In the genomic region with DNA sequence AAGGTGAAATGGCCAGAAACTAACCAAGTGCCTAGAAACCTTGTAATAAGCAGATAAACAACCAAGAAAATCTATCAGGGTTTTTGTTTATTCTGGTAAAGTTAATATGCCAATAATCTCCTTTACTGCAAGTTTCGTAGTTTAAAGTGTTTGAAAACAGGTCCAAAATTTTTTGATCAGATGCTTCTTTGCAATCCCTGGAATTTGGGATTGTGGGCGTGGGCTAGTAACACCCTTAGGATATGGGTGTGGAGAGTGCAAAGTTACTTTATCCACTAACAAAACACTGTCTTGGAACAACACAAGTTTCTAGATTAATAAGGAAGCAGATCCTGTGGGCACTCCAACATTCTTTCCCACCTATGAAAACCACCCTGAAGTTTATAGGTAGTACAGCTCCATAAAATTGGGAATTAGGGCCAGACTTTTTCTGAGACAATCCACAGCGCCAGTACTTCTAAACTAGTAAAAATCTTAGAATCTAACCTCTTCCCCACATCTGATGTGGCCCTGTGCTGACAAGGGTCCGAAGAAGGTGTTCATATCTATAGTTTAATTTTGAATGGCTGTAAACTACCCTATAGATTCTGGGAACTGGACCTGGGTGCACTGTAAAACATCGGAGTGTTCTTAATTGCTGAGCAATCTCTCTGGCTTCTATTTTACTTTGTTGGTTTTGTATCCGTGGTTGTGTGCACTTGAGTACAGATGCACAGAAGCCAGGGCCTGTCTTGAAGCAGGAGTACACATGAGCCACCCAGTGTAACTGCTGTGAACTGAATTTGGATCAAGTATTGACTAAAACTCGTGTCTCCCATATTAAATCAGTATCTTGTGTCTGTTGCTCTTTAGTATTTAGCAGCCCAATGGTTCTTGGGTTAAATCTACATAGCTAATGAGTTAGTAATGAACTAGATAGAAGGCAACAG, we compare ENCODE assay signal across 8 mouse cellular contexts. TPM values are rescaled to one million over a fixed set of nuclear protein-coding genes. Genes with fewer than 3 reads are reported as not detected.
A peak's percentile ranks its signal among the peaks of the same experiment; 100 is the strongest.
DNase-seq lines count a peak whose midpoint lies in the region; ATAC-seq and TF ChIP-seq lines count a peak whose summit lies in the region.

No protein-coding gene starts in this region.

- peak overlapping the region; percentile 88 for H3K9ac ChIP-seq in kidney, embryonic 16.5 days (replicated peaks; ENCODE audit: low read length)
- peak overlapping the region; percentile 73 for H3K9ac ChIP-seq in intestine, embryonic 14.5 days (ENCODE audit: low read length)

- peak overlapping the region; percentile 95; the same call in 1 of the 2 replicates for H3K27ac ChIP-seq in kidney, embryonic 16.5 days (ENCODE audit: low read length)
- H3K27ac ChIP-seq in cortical plate, adult 2 months (ENCODE audit: insufficient read depth, low read length), result no peak overlapping the region
- H3K27ac ChIP-seq in intestine, embryonic 14.5 days (ENCODE audit: low read depth), result peak overlapping the region; percentile 78

- H3K9me3 ChIP-seq in kidney, embryonic 16.5 days (ENCODE audit: low read length), result no peaks in the 10 kb centered on the region
- no peaks in the 10 kb centered on the region for H3K9me3 ChIP-seq in intestine, embryonic 14.5 days (ENCODE audit: control insufficient read depth, low read length)

- peak overlapping the region; percentile 91 for H3K4me3 ChIP-seq in kidney, embryonic 16.5 days (ENCODE audit: low read length)
- peak overlapping the region; percentile 68 for H3K4me3 ChIP-seq in cortical plate, adult 2 months (ENCODE audit: insufficient read depth, low read length)
- peak overlapping the region; percentile 81 for H3K4me3 ChIP-seq in intestine, embryonic 14.5 days (ENCODE audit: low read depth, low read length)
- peak overlapping the region; percentile 91 for H3K4me3 ChIP-seq in myocyte

- H3ac ChIP-seq in myocyte (ENCODE audit: control insufficient read depth, insufficient read length), result peak overlapping the region; percentile 59

- H3K36me3 ChIP-seq in kidney, embryonic 16.5 days (ENCODE audit: insufficient read depth, low read length), result peaks cover 15% of the 10 kb centered on the region
- peaks cover 23% of the 10 kb centered on the region for H3K36me3 ChIP-seq in intestine, embryonic 14.5 days (ENCODE audit: control insufficient read depth, insufficient read depth, low read length)
- peaks cover 12% of the 10 kb centered on the region for H3K36me3 ChIP-seq in myocyte (ENCODE audit: control insufficient read depth, insufficient read depth)

- TF ChIP-seq CTCF in cortical plate, adult 2 months (IDR thresholded peaks at IDR 0.05; ENCODE audit: extremely low read depth, insufficient read depth, low read length), result no peak

- peaks cover 26% of the 10 kb centered on the region for H3K4me1 ChIP-seq in kidney, embryonic 16.5 days (ENCODE audit: insufficient read depth, low read length)
- no peaks in the 10 kb centered on the region for H3K4me1 ChIP-seq in cortical plate, adult 2 months (ENCODE audit: control insufficient read depth, insufficient read depth, low read length)
- H3K4me1 ChIP-seq in intestine, embryonic 14.5 days (replicated peaks; ENCODE audit: control insufficient read depth, insufficient read depth, low read length), result peaks cover 14% of the 10 kb centered on the region

- peaks cover 67% of the 10 kb centered on the region for H3K79me2 ChIP-seq in myocyte (ENCODE audit: control insufficient read depth, insufficient read depth)

- WGBS in kidney, embryonic 16.5 days, result 8% methylated on average over 7 of the region's 7 CpGs
- 11% methylated on average over 7 of the region's 7 CpGs for WGBS in intestine, embryonic 14.5 days

- ATAC-seq in kidney, embryonic 16.5 days (ENCODE audit: low FRiP score, low TSS enrichment), result no peak
- ATAC-seq in intestine, embryonic 14.5 days (replicated peaks; ENCODE audit: low FRiP score, low TSS enrichment, low read depth), result no peak

- no peak for TF ChIP-seq POLR2A in cortical plate, adult 2 months (IDR thresholded peaks at IDR 0.05; ENCODE audit: extremely low read depth, insufficient read depth, low read length)
- no peak for TF ChIP-seq POLR2A in myocyte (IDR thresholded peaks at IDR 0.05; ENCODE audit: insufficient read length, low read depth)

- no peak for DNase-seq in kidney, postnatal 10 days
- DNase-seq in intestine, embryonic 14.5 days (ENCODE audit: low spot score), result no peak
- DNase-seq in thymus, adult 18-20 months, result no peak
- DNase-seq in frontal cortex, adult 2 months (ENCODE audit: extremely low spot score in 1 of 2, low spot score in 1 of 2), result no peak
- DNase-seq in layer of hippocampus, adult 8-10 months (ENCODE audit: low spot score in 2 of 2), result no peak

- no peaks in the 10 kb centered on the region for H3K27me3 ChIP-seq in kidney, embryonic 16.5 days (ENCODE audit: insufficient read depth, low read length)
- no peaks in the 10 kb centered on the region for H3K27me3 ChIP-seq in intestine, embryonic 14.5 days (replicated peaks; ENCODE audit: control insufficient read depth, insufficient read depth, low read length)
- H3K27me3 ChIP-seq in myocyte (ENCODE audit: control insufficient read depth, insufficient read depth, insufficient read length), result no peaks in the 10 kb centered on the region

- peak overlapping the region; percentile 84 for H3K4me2 ChIP-seq in kidney, embryonic 16.5 days (replicated peaks; ENCODE audit: low read depth, low read length)
- peak overlapping the region; percentile 78 for H3K4me2 ChIP-seq in intestine, embryonic 14.5 days (ENCODE audit: low read length)
- H3K4me2 ChIP-seq in myocyte (ENCODE audit: low read depth), result peak overlapping the region; percentile 95

TF ChIP-seq in myocyte, 11 proteins besides CTCF, POLR2A, EP300 and RAD21:
- TF ChIP-seq POLR2AphosphoS2 (IDR thresholded peaks at IDR 0.05; ENCODE audit: insufficient read length, low read depth), result no peak
- TF ChIP-seq SRF (IDR thresholded peaks at IDR 0.05; ENCODE audit: control insufficient read depth, insufficient read length, low read depth), result no peak
- TF ChIP-seq MYOG (IDR thresholded peaks at IDR 0.05; ENCODE audit: control insufficient read depth in 1 of 3, insufficient read depth in 1 of 3, insufficient read length in 2 of 3, low read depth in 2 of 3), result no peak
- TF ChIP-seq USF1 (IDR thresholded peaks at IDR 0.05; ENCODE audit: low read depth), result no peak
- TF ChIP-seq CEBPB (IDR thresholded peaks at IDR 0.05; ENCODE audit: insufficient read depth, poor library complexity, severe bottlenecking), result no peak
- TF ChIP-seq MYOD1 (IDR thresholded peaks at IDR 0.05; ENCODE audit: control insufficient read depth in 1 of 3, insufficient read length in 2 of 3, low read depth in 2 of 3), result no peak
- no peak for TF ChIP-seq E2F4 (IDR thresholded peaks at IDR 0.05; ENCODE audit: insufficient read depth)
- TF ChIP-seq MAX (IDR thresholded peaks at IDR 0.05; ENCODE audit: low read depth), result no peak
- no peak for TF ChIP-seq TCF12 (IDR thresholded peaks at IDR 0.05; ENCODE audit: insufficient read depth, poor library complexity, severe bottlenecking)
- no peak for TF ChIP-seq TCF3 (IDR thresholded peaks at IDR 0.05; ENCODE audit: insufficient read length, low read depth)
- no peak for TF ChIP-seq REST (IDR thresholded peaks at IDR 0.05; ENCODE audit: insufficient read depth, insufficient read length)

RNA-seq across cellular contexts. Expression of a gene that starts 1.0 kb away (rescaled TPM):
- polyA plus RNA-seq in kidney, embryonic 16.5 days (2015; fragmentation: Nextera tagmentation; extraction: Ambion mirVana), result 42.0 and 42.4 TPM in 2 replicates
- 8.1 and 9.4 TPM in 2 replicates for polyA plus RNA-seq in cortical plate, adult 2 months (2012; rRNA removed)
- polyA plus RNA-seq in intestine, embryonic 14.5 days (2014; fragmentation: Nextera tagmentation; extraction: Ambion mirVana), result 39.2 and 43.6 TPM in 2 replicates
- 6.9 TPM for polyA plus RNA-seq in myocyte (2012; fragmentation: generic; extraction: Trizol)
- polyA plus RNA-seq in frontal cortex, adult 2 months (2012; rRNA removed), result 9.2 and 10.0 TPM in 2 replicates
- total RNA-seq in layer of hippocampus, adult 8-10 months (2022), result 10 to 100 TPM; 14.9 to 16.8 (median 16.1) TPM

RNA-seq across cellular contexts. Expression of a gene that starts 1.3 kb away (rescaled TPM):
- 349 and 353 TPM in 2 replicates for polyA plus RNA-seq in kidney, embryonic 16.5 days (2015; fragmentation: Nextera tagmentation; extraction: Ambion mirVana)
- polyA plus RNA-seq in cortical plate, adult 2 months (2012; rRNA removed), result 74.7 and 75.2 TPM in 2 replicates
- polyA plus RNA-seq in intestine, embryonic 14.5 days (2014; fragmentation: Nextera tagmentation; extraction: Ambion mirVana), result 241 and 252 TPM in 2 replicates
- 69.9 TPM for polyA plus RNA-seq in myocyte (2012; fragmentation: generic; extraction: Trizol)
- 70.0 and 84.1 TPM in 2 replicates for polyA plus RNA-seq in frontal cortex, adult 2 months (2012; rRNA removed)
- 100 to 1,000 TPM in 1 of 4 experiments, 10 to 100 TPM in 3; 92.1 to 101 (median 97.4) TPM for total RNA-seq in layer of hippocampus, adult 8-10 months (2022)

RNA-seq across cellular contexts. Expression of a gene that starts 22.1 kb away (rescaled TPM):
- polyA plus RNA-seq in kidney, embryonic 16.5 days (2015; fragmentation: Nextera tagmentation; extraction: Ambion mirVana), result 98.0 and 104 TPM in 2 replicates
- polyA plus RNA-seq in cortical plate, adult 2 months (2012; rRNA removed), result 62.6 and 65.1 TPM in 2 replicates
- 91.6 and 98.2 TPM in 2 replicates for polyA plus RNA-seq in intestine, embryonic 14.5 days (2014; fragmentation: Nextera tagmentation; extraction: Ambion mirVana)
- 54.2 TPM for polyA plus RNA-seq in myocyte (2012; fragmentation: generic; extraction: Trizol)
- 64.9 and 66.3 TPM in 2 replicates for polyA plus RNA-seq in frontal cortex, adult 2 months (2012; rRNA removed)
- total RNA-seq in layer of hippocampus, adult 8-10 months (2022), result 100 to 1,000 TPM; 101 to 116 (median 107) TPM

RNA-seq across cellular contexts. Expression of a gene that starts 47.1 kb away (rescaled TPM):
- polyA plus RNA-seq in kidney, embryonic 16.5 days (2015; fragmentation: Nextera tagmentation; extraction: Ambion mirVana), result 18.2 and 22.4 TPM in 2 replicates
- polyA plus RNA-seq in cortical plate, adult 2 months (2012; rRNA removed), result 21.5 and 27.3 TPM in 2 replicates
- polyA plus RNA-seq in intestine, embryonic 14.5 days (2014; fragmentation: Nextera tagmentation; extraction: Ambion mirVana), result 18.2 and 25.4 TPM in 2 replicates
- 6.1 TPM for polyA plus RNA-seq in myocyte (2012; fragmentation: generic; extraction: Trizol)
- 25.1 and 28.7 TPM in 2 replicates for polyA plus RNA-seq in frontal cortex, adult 2 months (2012; rRNA removed)
- total RNA-seq in layer of hippocampus, adult 8-10 months (2022), result 10 to 100 TPM; 27.3 to 35.6 (median 30.3) TPM

RNA-seq across cellular contexts. Expression of a gene that starts 51.5 kb away (rescaled TPM):
- polyA plus RNA-seq in kidney, embryonic 16.5 days (2015; fragmentation: Nextera tagmentation; extraction: Ambion mirVana), result not detected in 2 replicates
- 0.28 TPM in 1 of 2 replicates, not detected in the other for polyA plus RNA-seq in cortical plate, adult 2 months (2012; rRNA removed)
- 0.77 TPM in 1 of 2 replicates, not detected in the other for polyA plus RNA-seq in intestine, embryonic 14.5 days (2014; fragmentation: Nextera tagmentation; extraction: Ambion mirVana)
- polyA plus RNA-seq in myocyte (2012; fragmentation: generic; extraction: Trizol), result not detected
- polyA plus RNA-seq in frontal cortex, adult 2 months (2012; rRNA removed), result not detected in 2 replicates
- under 1 TPM in 1 of 4 experiments, not detected in 3; 0.80 TPM for total RNA-seq in layer of hippocampus, adult 8-10 months (2022)
